Mouse (Mus musculus) layer of hippocampus, adult 2 months (tissue): ENCODE data around the gene Ndufa5. TPM values are rescaled to one million over a fixed set of nuclear protein-coding genes. Genes with fewer than 3 reads are reported as not detected.
A peak's percentile ranks its signal among the peaks of the same experiment; 100 is the strongest.

ENCODE experiments used
- DNase-seq, 2 experiments: peaks; one replicate each; pipeline ENCODE4 v3.0.0; 2022; ENCODE audit warnings: low spot score in 2 of 2
- H3K27ac ChIP-seq: fragments of 200-600 bp; 2 replicates; pipeline ENCODE4 v1.8.1; 2022
- H3K4me3 ChIP-seq: fragments of 200-600 bp; 2 replicates; pipeline ENCODE4 v1.8.1; 2022; ENCODE audit warnings: mild to moderate bottlenecking
- CTCF ChIP-seq: fragments of 200-600 bp; conservative IDR thresholded peaks from 2 replicates; pipeline ENCODE4 v1.8.1; 2022; ENCODE audit warnings: antibody characterized with exemption, mild to moderate bottlenecking, moderate library complexity
- total RNA-seq, 2 experiments: library from RNA; stranded (reverse); gene quantifications; 2 replicates each; pipeline ENCODE4 v1.2.3; 2021

Gene Ndufa5
- total RNA-seq, 2 experiments from 2014 or later, result 266 to 275 TPM

DNA sequence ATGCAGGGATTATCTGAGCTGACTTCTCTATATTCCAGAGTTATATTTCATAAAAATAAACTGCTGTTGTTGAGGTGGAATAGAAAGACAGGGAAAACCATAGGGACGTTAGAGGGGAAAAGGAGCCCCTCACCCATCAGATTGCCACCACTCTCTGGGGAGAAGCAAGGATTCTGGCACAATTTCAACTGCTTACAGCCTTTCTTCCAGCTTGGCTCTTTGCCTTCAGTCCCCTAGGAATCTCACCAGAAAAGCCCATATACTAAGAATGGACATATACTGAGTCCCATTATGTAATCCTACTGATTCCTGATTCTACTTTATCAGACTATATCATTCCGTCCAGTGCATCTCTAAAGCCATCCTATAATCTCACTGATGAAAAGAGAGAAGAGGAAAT is 23.7 kb downstream of the Ndufa5 start:
- no peak for DNase-seq
- H3K4me3 ChIP-seq, result no peak overlapping the region
- H3K27ac ChIP-seq, result no peak overlapping the region
- TF ChIP-seq CTCF, result no peak

DNA sequence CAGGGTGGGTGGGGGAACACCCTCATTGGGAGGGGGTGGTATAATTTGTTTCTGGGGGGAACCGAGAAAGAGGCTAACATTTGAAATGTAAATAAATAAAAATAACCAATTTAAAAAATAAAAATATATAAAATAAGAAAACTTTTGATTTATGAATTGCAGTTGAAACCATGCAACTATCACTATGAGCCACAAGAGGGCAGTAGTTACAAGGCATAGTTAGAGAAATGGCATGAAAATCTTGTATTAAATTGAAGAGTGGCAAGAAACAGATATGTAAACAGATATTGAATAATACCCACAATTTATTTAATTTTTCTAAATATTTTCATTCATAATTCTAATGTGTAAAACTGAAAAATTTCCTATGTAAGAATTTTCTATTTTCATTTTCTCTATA is 37.5 kb downstream of the Ndufa5 start:
- DNase-seq, result no peak
- TF ChIP-seq CTCF, result peak; percentile 91

DNA sequence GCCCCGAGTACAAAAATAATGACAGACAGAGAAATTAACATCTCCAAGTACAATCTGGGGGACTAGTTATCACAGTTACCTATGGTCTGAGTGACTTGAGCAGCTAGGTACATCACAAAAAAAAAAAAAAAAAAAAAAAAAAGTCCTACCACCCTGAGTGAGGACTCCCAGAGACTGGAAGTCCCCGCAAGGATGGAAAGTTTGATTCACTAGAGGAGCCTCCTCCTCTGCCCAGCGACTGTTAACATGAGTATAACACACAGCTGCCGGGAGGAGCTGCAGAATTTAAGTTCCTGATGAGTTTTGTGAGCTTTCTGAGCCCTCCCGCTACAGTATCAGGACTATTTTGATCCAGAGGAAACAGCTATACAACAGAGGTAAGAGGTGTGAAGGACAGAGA is 41.3 kb downstream of the Ndufa5 start:
- no peak for DNase-seq
- no peak overlapping the region for H3K4me3 ChIP-seq

More for the DNA sequence above, 37.5 kb downstream of the Ndufa5 start:
- Histone ChIP-seq H3K27ac (no peak overlapping the region), H3K4me3 (no peak overlapping the region)

DNA sequence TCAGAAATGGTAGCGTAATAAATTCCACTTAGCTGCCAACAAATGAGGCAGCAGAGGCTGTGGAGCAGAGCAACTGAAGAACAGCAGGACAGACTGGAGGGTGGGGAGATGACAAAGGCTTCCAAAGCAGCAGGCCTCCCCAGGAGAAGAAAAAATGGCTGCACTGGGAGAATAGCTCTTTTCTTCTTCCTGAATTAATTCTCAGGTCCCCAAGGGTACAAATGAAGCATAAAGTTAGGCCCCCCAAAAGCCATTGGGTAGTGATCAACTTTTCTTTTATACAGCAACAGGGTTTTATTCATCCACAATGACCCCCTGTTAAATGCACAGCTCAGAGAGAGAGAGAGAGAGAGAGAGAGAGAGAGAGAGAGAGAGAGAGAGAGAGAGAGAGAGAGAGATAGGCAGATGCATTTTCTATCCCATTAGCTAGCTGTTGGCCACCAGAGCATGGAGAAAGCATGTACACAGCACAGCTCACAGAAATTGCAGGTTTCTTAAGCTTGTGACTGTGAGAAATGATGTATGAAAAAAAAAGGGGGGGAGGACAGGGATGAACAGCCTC is 57.2 kb downstream of the Ndufa5 start:
- no peak for TF ChIP-seq CTCF
- no peak overlapping the region for H3K4me3 ChIP-seq
- peak overlapping the region; percentile 65 for H3K27ac ChIP-seq
- DNase-seq, result peak; percentile 24 to 61

More for the DNA sequence above, 41.3 kb downstream of the Ndufa5 start:
- TF ChIP-seq CTCF, result no peak
- H3K27ac ChIP-seq, result no peak overlapping the region

DNA sequence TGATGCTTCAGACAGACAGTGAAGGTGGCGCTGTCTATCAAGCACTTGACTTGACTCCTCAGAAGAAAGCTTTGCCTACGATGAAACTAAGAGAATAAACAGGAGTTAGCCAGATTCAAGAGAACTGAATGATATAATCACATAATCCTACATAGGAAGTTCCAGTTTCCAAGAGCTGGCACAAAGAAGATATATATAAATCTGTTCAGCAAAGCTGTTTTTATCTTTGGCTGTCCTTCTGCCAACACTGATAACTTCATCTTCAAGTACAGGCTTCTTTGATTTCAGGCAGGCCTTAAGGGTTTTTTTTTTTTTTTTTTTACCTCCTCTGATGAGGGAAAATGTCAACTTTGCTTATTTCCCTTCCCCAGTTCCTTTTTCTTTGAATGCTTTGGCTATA is 57.7 kb downstream of the Ndufa5 start:
- no peak for TF ChIP-seq CTCF
- Histone ChIP-seq H3K27ac (peak overlapping the region; percentile 65), H3K4me3 (no peak overlapping the region)
- DNase-seq, result peak in 1 of 2 experiments; percentile 28

Other genes starting within 250 kb of the Ndufa5 start
- 1 to 10 TPM; 2.7 TPM for gene Iqub, start 12.9 kb downstream of the Ndufa5 start, total RNA-seq
- not detected for gene Asb15, start 131 bp upstream of the Ndufa5 start, total RNA-seq
- not detected for gene Lmod2, start 69.7 kb upstream of the Ndufa5 start, total RNA-seq
- 100 to 1,000 TPM; 139 to 150 TPM for gene Wasl, start 137.0 kb upstream of the Ndufa5 start, total RNA-seq
- gene Hyal6, start 205.2 kb upstream of the Ndufa5 start, total RNA-seq, result not detected
- not detected for gene Hyal4, start 220.3 kb upstream of the Ndufa5 start, total RNA-seq